Mouse (Mus musculus): ENCODE results near the gene Rpp25. TPM values are rescaled to one million over a fixed set of nuclear protein-coding genes. Genes with fewer than 3 reads are reported as not detected.

Gene Rpp25
- polyA plus RNA-seq, 1 experiment, result 1.6 TPM

GRCm38 (mm10) chr9:57493532-57493931 is 10.3 kb upstream of the Rpp25 start:
- H3K4me3 ChIP-seq (replicated peaks; ENCODE audit: extremely low read depth, low read depth, low read length), result no peak overlapping the region
- no peaks in the 10 kb centered on the region for H3K4me1 ChIP-seq (ENCODE audit: control insufficient read depth, insufficient read depth, low read length)
- 88% methylated on average over 2 of the region's 2 CpGs for WGBS
- no peak for DNase-seq
- TF ChIP-seq CTCF (IDR thresholded peaks at IDR 0.05; ENCODE audit: insufficient read depth, low read length), result no peak
- TF ChIP-seq POLR2A (IDR thresholded peaks at IDR 0.05; ENCODE audit: borderline replicate concordance, extremely low read depth, low read depth, low read length), result no peak

- TF ChIP-seq CTCF (IDR thresholded peaks at IDR 0.05; ENCODE audit: insufficient read depth, low read length) (no peak), POLR2A (IDR thresholded peaks at IDR 0.05; ENCODE audit: borderline replicate concordance, extremely low read depth, low read depth, low read length) (no peak)
- Histone ChIP-seq H3K4me1 (ENCODE audit: control insufficient read depth, insufficient read depth, low read length) (no peaks in the 10 kb centered on the region), H3K4me3 (replicated peaks; ENCODE audit: extremely low read depth, low read depth, low read length) (no peak overlapping the region)
- no peak for DNase-seq
Measured at GRCm38 (mm10) chr9:57494970-57495369, 8.9 kb upstream of the Rpp25 start.

DNA sequence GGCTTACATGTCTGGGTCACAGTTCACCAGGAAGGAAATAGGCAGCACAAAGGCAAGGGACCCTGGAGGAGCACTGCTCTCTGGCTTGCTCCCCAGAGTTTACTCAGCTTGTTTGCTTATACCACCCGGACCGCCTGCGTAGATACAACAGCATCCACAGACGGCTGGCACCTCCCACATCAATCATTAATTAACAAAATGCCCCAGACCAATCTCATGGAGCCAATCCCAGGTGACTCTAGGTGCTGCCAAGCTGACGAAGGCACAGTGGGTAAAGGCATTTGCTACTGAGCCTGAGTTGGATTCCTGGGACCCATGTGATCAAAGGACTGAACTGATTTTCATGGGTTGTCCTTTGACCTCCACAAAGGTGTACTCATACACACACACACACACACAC is 6.6 kb upstream of the Rpp25 start:
- WGBS, result 49% methylated on average over 5 of the region's 5 CpGs
- no peak for TF ChIP-seq CTCF (IDR thresholded peaks at IDR 0.05; ENCODE audit: insufficient read depth, low read length)
- TF ChIP-seq POLR2A (IDR thresholded peaks at IDR 0.05; ENCODE audit: borderline replicate concordance, extremely low read depth, low read depth, low read length), result no peak
- DNase-seq, result no peak
- H3K4me1 ChIP-seq (ENCODE audit: control insufficient read depth, insufficient read depth, low read length), result no peaks in the 10 kb centered on the region
- H3K4me3 ChIP-seq (replicated peaks; ENCODE audit: extremely low read depth, low read depth, low read length), result no peak overlapping the region

- WGBS, result 56% methylated on average over 7 of the region's 7 CpGs
- no peak for TF ChIP-seq CTCF (IDR thresholded peaks at IDR 0.05; ENCODE audit: insufficient read depth, low read length)
- no peak for TF ChIP-seq POLR2A (IDR thresholded peaks at IDR 0.05; ENCODE audit: borderline replicate concordance, extremely low read depth, low read depth, low read length)
Measured at GRCm38 (mm10) chr9:57498536-57498935, 5.3 kb upstream of the Rpp25 start.

GRCm38 (mm10) chr9:57501452-57501851 is 2.4 kb upstream of the Rpp25 start:
- WGBS, result 15% methylated on average over 13 of the region's 13 CpGs
- TF ChIP-seq POLR2A (IDR thresholded peaks at IDR 0.05; ENCODE audit: borderline replicate concordance, extremely low read depth, low read depth, low read length) (no peak), CTCF (IDR thresholded peaks at IDR 0.05; ENCODE audit: insufficient read depth, low read length) (no peak)
- peaks cover 6% of the 10 kb centered on the region; the same call in 1 of the 2 replicates for H3K4me1 ChIP-seq (ENCODE audit: control insufficient read depth, insufficient read depth, low read length)
- DNase-seq, result no peak
- no peak overlapping the region for H3K4me3 ChIP-seq (replicated peaks; ENCODE audit: extremely low read depth, low read depth, low read length)

More at GRCm38 (mm10) chr9:57498536-57498935, 5.3 kb upstream of the Rpp25 start:
- no peak overlapping the region for H3K4me3 ChIP-seq (replicated peaks; ENCODE audit: extremely low read depth, low read depth, low read length)
- no peak for DNase-seq
- peaks cover 3% of the 10 kb centered on the region; the same call in 1 of the 2 replicates for H3K4me1 ChIP-seq (ENCODE audit: control insufficient read depth, insufficient read depth, low read length)

- Histone ChIP-seq H3K4me1 (ENCODE audit: control insufficient read depth, insufficient read depth, low read length) (peaks cover 6% of the 10 kb centered on the region; the same call in 1 of the 2 replicates), H3K4me3 (replicated peaks; ENCODE audit: extremely low read depth, low read depth, low read length) (no peak overlapping the region)
- WGBS, result 10% methylated on average over 20 of the region's 20 CpGs
- no peak for DNase-seq
- TF ChIP-seq CTCF (IDR thresholded peaks at IDR 0.05; ENCODE audit: insufficient read depth, low read length) (no peak), POLR2A (IDR thresholded peaks at IDR 0.05; ENCODE audit: borderline replicate concordance, extremely low read depth, low read depth, low read length) (no peak)
Measured at GRCm38 (mm10) chr9:57501861-57502260, 2.0 kb upstream of the Rpp25 start.

GRCm38 (mm10) chr9:57502911-57503621 is 760 bp upstream of the Rpp25 start:
- H3K4me3 ChIP-seq (replicated peaks; ENCODE audit: extremely low read depth, low read depth, low read length), result no peak overlapping the region
- no peak for TF ChIP-seq CTCF (IDR thresholded peaks at IDR 0.05; ENCODE audit: insufficient read depth, low read length)
- TF ChIP-seq POLR2A (IDR thresholded peaks at IDR 0.05; ENCODE audit: borderline replicate concordance, extremely low read depth, low read depth, low read length), result no peak
- peaks cover 6% of the 10 kb centered on the region; the same call in 1 of the 2 replicates for H3K4me1 ChIP-seq (ENCODE audit: control insufficient read depth, insufficient read depth, low read length)
- DNase-seq, result no peak
- 8% methylated on average over 23 of the region's 23 CpGs for WGBS

GRCm38 (mm10) chr9:57504381-57504700 is 515 bp downstream of the Rpp25 start:
- TF ChIP-seq CTCF (IDR thresholded peaks at IDR 0.05; ENCODE audit: insufficient read depth, low read length) (no peak), POLR2A (IDR thresholded peaks at IDR 0.05; ENCODE audit: borderline replicate concordance, extremely low read depth, low read depth, low read length) (no peak)
- 2% methylated on average over 34 of the region's 34 CpGs for WGBS

DNA sequence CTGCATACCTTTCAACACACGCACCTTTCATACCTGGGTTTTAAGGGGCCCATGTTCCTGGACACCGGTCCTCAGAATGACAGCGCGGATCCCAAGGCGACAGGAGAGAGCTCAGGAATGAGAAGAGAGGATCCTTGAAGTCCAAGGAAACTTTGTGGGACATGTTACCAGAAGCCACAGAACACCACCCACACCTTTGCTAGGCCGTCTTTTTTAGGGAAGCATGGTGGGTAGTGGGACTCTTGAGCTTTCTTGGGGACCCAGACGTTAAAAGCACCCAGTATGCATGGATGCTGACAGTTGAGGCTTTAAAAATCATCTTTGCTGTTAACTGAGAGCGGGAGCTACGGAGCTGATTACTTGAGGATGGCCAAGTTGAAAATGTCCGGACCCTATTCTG is 1.1 kb downstream of the Rpp25 start:
- no peak for DNase-seq
- WGBS, result 53% methylated on average over 10 of the region's 10 CpGs
- TF ChIP-seq CTCF (IDR thresholded peaks at IDR 0.05; ENCODE audit: insufficient read depth, low read length) (no peak), POLR2A (IDR thresholded peaks at IDR 0.05; ENCODE audit: borderline replicate concordance, extremely low read depth, low read depth, low read length) (no peak)
- Histone ChIP-seq H3K4me3 (replicated peaks; ENCODE audit: extremely low read depth, low read depth, low read length) (no peak overlapping the region), H3K4me1 (ENCODE audit: control insufficient read depth, insufficient read depth, low read length) (peaks cover 6% of the 10 kb centered on the region; the same call in 1 of the 2 replicates)

More at GRCm38 (mm10) chr9:57504381-57504700, 515 bp downstream of the Rpp25 start:
- peaks cover 6% of the 10 kb centered on the region; the same call in 1 of the 2 replicates for H3K4me1 ChIP-seq (ENCODE audit: control insufficient read depth, insufficient read depth, low read length)
- peak; percentile 30 for DNase-seq
- no peak overlapping the region for H3K4me3 ChIP-seq (replicated peaks; ENCODE audit: extremely low read depth, low read depth, low read length)

GRCm38 (mm10) chr9:57505700-57506099 is 1.9 kb downstream of the Rpp25 start:
- no peak for TF ChIP-seq CTCF (IDR thresholded peaks at IDR 0.05; ENCODE audit: insufficient read depth, low read length)
- no peak for TF ChIP-seq POLR2A (IDR thresholded peaks at IDR 0.05; ENCODE audit: borderline replicate concordance, extremely low read depth, low read depth, low read length)
- Histone ChIP-seq H3K4me1 (ENCODE audit: control insufficient read depth, insufficient read depth, low read length) (peaks cover 6% of the 10 kb centered on the region; the same call in 1 of the 2 replicates), H3K4me3 (replicated peaks; ENCODE audit: extremely low read depth, low read depth, low read length) (no peak overlapping the region)
- DNase-seq, result no peak
- WGBS, result 5% methylated on average over 8 of the region's 8 CpGs

Measured in lung, adult 2 months (tissue).